Mouse (Mus musculus) embryo, embryonic 10.5 days (tissue): ENCODE results near the gene Adamts10.

Source experiments
- DNase-seq: peaks from one replicate; pipeline ENCODE4 v3.0.0-alpha.2; 2015; ENCODE audit warnings: low spot score

Adamts10 gene

DNA sequence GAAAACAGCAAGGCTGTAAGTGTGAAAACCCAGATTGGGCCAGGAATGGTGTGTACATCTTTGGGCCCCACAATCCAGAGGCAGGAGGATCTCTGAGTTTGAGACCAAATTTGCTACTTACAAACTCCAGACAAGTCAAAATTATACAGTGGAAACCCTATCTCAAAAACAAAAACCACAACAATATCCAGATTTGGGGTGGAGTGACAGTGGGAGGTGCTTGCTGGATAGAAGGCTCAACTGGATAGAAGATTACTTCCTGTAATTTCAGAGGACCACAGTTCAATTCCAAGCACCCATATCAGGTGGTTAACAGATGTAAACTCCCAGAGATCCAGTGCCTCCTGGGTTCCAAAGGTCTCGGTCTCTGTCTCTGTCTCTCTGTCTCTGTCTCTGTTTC, 30.5 kb downstream of the Adamts10 start:
- no peak for DNase-seq

DNA sequence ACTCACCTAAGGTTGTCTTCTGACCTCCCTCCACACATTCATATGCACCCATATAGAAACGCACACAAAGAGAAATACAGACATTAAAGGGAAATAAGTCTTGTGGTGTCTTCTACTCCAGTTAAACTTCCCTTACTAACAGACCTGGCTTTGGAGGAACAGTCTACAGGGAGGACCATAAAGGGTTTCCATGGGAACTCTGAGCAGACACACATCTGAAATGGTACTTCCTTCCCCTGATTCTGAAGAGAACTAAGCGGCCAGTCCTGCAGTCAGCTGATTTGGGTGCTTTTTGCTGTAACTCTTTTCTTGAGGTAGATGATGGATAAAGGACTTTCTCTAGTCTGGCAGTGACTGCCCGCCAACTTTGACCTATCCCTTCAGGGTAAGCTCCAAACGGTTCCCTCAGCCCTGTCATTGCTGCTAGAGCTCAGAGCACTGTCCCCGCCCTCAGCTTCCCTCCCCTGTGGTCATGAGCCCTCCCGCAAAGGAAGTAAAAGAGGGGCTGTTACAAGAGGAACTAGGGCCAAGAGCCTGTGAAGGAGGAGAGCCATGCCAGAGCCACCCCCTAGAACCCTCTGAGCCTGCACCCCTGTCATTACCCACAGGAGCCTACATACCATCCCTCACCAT, 31.3 kb downstream of the Adamts10 start, which contains the start of gene Myo1f:
TSS of gene Myo1f (plus strand) at position 485 of the 633 bp plus-strand sequence.
- no peak for DNase-seq

DNA sequence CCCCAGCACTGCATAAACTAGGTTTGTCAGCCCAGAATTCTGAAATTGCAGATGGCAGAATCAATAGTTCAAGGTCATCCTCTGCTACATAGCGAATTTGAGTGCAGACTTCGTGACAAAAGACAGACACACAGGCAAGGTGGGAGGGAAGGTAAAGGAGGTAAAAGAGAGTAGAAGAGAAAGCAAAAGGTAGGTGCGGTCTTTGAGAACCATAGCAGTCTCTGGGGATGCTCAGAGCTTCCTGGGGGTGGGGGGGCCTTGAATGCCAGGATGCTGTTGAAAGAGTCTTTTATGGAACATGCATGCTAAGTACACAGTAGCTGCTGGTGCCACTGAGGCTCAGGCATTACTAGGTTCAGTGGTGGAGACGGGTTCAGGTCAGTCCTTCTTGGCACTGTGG, 33.9 kb downstream of the Adamts10 start:
- no peak for DNase-seq

DNA sequence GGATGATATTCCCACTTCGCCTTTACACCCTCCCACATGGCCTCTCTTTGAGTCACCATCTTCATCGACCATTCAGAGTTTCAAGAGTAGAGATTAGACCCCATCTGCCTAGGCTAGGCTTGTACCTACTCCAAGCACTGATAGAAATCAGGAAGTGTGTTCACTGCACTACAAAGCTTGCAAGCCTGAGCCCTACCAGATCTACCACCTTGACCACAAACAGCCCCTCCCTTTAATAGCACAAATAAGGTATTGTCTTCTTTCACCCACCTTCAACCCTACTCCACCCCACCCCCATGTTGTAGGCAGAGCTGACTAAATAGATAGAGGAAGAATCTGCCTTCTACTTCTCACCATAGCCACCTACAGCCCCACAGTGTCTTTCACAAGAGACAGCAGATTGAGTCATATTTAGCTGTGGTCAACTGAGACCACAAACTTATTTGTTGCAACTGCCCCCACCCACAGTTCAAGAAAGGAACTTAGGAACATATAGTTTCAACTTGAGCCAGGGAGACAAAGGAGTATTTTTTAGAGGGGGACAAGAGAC, 39.6 kb downstream of the Adamts10 start:
- no peak for DNase-seq

DNA sequence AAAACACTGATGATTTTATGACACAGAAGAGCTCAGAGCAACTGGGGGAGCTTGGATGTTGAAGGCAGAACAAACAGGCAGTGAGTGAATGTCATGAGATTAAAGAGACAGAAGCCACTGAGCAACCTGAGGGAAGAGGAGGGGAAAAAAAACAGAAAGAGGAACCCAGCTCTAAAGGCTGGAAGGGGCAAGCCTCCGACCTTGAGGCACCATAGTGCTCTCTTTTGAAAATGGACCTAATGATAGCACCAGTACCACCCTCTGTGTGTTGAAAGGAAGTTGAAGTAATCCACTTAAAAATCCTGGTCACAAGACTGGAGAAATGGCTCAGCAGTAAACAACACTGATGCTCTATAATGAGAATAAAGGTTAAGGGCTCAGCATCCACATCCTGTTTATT, 40.6 kb downstream of the Adamts10 start:
- no peak for DNase-seq

DNA sequence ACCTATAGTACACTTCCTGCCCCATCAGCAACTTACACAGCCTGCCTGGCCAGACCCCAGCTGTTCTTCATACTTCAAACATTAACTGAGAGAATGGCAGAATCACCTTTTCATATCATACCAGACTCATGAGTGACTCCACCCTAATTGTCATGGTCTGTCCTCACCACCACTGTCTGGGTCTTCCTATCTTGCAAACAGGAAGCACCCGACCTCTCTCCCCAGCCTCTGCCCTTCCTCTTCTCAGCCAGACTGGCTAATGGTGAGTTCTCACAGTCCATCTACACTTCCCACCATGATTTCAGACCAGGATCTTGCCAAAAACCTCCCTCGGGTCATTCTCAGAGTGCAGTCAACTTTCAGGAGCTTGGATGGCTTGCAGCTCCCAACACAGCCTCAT, 42.2 kb downstream of the Adamts10 start:
- no peak for DNase-seq

DNA sequence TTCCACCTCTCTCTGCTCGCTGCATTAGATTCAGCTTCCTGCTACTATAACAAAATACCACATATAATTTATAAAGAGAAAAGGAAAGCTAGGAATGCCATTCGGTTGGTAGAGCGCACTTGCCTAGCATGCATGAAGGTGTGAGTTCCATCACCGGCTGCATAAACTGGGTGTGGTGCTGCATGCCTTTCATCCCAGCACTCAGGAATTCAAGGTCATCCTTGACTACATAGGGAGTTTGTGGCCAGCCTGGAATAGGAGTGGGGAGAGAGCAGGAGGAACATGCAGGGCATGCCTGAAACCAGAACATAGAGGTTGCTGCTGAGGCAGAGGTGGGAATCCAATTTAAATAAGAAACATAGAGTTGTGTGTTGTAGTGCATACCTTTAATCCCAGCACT, 60.1 kb downstream of the Adamts10 start:
- no peak for DNase-seq

DNA sequence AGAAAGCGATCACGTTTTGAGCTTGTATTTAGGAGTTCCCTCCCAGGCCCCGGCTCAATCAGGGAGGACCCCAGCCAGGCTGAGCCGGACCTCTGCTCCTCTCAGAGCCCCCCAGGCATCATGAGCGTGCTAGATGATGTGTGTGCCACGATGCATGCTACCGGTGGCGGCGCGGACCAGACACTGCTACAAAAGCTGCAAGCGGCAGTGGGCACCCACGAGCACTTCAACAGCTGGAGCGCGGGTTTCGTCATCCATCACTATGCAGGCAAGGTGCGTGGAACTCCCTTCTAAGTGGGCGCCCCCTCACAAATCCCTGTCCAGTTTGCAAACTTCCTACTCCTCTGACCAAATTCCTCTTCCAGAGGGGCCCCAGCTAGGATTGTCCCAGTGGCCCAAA, 62.0 kb downstream of the Adamts10 start:
- no peak for DNase-seq

DNA sequence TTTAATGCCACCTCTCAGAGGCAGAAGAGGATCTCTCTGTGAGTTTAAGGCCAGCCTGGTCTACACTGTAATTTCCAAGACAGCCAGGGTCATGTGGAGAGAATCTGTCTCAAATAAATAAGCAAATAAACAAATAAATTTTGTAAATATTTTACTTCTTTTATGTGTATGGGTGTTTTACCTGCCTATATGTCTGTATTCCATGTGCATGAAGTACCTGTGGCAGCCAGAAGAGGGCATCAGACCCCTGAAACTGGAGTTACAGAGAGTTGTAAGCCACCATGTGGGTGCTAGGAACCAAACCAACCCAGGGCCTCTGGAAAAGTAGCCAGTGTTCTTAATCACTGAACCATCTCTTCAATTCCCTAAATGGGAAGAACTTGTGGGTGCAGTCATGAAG, 73.3 kb downstream of the Adamts10 start:
- DNase-seq = no peak

DNA sequence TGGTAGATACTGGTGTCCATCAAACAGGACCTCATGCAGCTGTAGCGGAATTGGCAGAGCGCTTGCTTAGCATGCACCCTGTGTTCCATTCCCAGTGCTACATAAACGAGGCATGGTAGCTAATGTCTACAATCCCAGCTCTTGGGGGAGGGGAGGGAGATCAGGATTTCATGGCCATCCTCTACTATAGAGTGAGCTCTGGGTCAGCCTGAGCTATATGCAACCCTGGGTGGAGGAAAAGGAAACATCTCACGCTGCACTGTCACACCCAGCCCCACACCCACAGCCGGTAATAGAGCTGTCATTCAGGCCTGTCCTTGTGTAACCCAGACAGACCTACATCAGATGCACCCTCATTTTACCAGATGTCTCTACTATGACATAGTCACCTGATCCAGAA, 74.5 kb downstream of the Adamts10 start:
- no peak for DNase-seq

DNA sequence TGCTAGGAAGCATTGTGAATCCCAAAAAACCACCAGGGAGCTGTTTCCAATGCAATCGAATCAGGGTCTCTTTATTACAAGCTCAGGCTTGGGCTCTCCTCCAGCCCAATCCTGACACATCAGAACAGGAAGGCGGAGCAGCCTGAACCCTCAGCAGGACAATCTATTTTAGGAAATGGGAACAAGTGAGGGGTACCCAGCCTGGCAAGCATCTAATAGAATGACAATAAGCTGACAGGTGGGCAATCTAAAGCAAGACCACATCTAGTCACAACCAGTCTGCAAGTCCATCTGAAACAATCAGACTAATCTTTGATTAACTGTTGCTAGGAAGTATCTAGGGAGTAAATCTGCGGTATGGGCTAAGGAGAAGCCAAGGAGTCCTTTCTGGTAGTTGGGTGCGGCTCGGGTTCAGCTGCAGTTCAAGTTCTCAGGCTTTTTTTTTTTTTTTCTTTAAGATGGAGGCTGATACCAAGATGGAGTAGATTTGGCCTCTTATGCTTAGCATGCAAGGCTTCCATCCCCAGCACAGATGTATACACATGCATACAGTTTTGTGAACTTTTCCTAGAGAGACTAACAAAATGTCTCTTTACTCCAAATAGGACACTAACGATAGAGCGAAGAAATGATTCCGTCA, 76.0 kb downstream of the Adamts10 start:
- DNase-seq = no peak

DNA sequence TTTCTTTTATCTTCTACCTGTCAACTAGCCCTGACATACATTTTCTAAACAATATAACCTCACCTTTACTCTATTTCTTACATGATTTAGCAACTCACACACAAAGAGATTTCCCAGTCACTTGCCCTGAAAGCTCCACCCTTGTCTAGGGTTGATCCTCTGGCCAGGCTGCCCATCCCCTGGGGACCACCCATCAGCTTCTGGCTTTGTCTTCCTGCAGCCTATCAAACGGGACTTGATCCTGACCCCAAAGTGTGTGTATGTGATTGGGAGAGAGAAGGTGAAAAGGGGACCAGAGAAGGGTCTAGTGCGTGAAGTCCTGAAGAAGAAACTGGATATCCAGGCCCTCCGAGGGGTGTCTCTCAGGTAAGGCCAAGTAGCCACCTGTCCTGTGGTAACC, 76.8 kb downstream of the Adamts10 start:
- no peak for DNase-seq

DNA sequence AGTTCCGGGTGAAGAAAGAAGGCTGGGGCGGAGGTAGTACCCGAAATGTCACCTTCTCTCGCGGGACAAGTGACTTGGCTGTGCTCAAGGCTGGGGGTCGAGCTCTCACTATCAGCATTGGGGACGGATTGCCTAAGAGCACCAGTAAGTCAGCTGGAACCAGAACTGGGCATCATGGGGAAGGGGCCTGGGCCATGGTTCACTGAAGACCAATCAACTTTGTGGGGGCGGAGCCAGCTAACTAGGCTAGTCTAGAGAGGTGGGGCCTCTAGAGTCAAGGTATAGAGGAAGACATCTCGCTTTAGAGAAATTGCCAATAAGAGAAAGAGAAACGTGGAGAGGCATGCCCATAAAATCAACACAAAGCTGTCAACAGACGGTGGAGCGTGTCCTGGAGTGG, 77.9 kb downstream of the Adamts10 start:
- DNase-seq = no peak
